Mouse (Mus musculus): ENCODE results near the gene Exd2. TPM values are rescaled to one million over a fixed set of nuclear protein-coding genes. Genes with fewer than 3 reads are reported as not detected.

Gene Exd2
- total RNA-seq, 2 experiments from 2014 or later = 9.9 to 11.1 TPM

DNA sequence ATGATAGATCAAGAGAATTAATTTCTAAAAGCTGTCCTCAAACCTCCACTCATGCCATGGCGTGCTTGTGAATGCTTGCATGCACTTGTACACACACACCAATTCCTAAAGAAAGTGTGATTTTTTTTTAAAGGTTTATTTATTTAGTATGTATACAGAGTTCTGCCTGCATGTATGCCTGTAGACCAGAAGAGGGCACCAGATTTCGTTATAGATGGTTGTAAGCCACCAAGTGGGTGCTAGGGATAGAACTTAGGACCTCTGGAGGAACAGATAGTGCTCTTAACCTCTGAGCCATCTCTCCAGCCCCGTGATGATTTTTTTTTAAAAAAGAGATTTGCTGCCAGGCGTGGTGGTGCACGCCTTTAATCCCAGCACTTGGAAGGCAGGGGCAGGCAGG lies 30.4 kb downstream of the Exd2 start:
- ATAC-seq (ENCODE audit: poor library complexity, severe bottlenecking) = no peak

GRCm38 (mm10) chr12:80495691-80496090 lies 32.8 kb downstream of the Exd2 start:
- ATAC-seq (ENCODE audit: poor library complexity, severe bottlenecking) = no peak

GRCm38 (mm10) chr12:80498356-80498755 lies 35.5 kb downstream of the Exd2 start:
- no peak for ATAC-seq (ENCODE audit: poor library complexity, severe bottlenecking)

- no peak for ATAC-seq (ENCODE audit: poor library complexity, severe bottlenecking)
These were observed 37.6 kb downstream of the Exd2 start for GRCm38 (mm10) chr12:80500506-80500905.

GRCm38 (mm10) chr12:80504718-80505117 lies 41.8 kb downstream of the Exd2 start:
- no peak for ATAC-seq (ENCODE audit: poor library complexity, severe bottlenecking)

DNA sequence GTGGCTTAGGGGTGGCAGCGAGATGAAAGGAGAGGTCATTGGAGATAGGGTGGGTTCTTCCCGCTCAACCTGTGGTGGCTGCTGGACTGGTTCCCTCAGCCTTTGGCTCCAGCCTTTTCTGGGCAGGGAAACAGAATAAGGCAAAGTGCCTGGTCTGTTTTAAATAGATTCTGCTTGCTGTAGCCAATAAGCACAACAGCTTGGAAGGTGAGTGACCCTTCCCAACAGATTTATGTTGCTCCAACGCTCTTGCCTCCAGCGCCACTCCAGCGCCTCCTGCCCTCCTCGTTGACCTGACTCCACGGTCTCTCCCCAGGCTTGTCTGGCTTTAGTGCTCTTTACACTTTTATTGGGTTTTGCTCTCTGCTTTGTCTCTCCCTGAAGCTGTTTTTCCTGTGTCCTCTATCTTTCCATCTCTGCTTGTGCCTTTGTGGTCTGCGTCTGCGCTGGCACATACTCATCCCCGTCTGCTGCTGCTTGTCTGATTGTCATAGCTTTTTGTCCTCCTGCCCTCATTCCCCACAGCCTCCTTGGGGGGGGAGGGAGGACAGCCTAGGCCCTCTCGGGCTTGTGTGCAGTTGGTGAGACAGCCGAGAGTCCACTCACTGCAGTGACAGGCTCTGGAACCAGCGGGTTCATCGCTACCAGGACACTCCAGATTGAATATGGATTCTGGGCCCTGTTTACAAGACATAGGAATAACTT lies 44.3 kb downstream of the Exd2 start:
- ATAC-seq (ENCODE audit: poor library complexity, severe bottlenecking) = no peak

- ATAC-seq (ENCODE audit: poor library complexity, severe bottlenecking) = no peak
These were observed 55.1 kb downstream of the Exd2 start, which contains the start of gene Galnt16 for GRCm38 (mm10) chr12:80517977-80518376. TSS of gene Galnt16 (plus strand) at chr12:80518277.

- no peak for ATAC-seq (ENCODE audit: poor library complexity, severe bottlenecking)
These were observed 55.5 kb downstream of the Exd2 start for GRCm38 (mm10) chr12:80518393-80518756.

DNA sequence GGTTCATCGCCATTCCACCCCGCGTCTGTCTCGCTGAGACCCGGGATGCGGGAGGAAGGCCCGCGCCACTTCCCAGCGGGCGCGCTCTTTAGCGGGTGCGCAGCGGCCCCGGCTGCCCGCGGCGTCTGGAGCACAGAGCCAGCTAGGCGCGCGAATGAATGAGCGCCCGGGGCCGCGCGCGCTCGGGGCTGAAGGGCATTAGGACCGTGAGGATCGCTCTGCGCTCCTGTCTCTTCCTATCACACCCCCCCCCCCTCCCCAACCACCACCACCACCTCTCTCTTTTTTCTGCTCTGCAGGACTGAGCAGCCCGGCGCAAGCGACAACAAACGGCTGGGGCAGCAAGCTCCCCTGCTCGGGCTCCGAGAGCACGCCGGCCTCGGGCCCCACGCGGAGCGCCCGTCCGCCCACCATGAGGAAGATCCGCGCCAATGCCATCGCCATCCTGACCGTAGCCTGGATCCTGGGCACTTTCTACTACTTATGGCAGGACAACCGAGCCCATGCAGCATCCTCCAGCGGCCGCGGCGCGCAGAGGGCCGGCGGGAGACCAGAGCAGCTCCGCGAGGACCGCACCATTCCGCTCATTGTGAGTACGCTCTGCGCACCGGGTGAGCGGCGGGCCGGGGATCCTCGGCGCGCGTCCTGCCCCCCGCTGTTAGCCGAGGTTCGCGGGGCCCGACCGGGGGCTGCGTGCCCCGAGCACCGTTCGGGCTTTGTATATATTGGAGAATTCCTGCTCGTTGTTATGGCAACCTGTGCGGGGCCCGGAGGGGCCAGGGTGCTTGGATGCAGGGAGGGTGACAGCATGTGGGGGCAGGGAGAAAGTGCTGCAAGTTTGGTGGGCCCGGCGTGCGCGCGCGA lies 56.1 kb downstream of the Exd2 start:
- ATAC-seq (ENCODE audit: poor library complexity, severe bottlenecking) = no peak

- ATAC-seq (ENCODE audit: poor library complexity, severe bottlenecking) = no peak
These were observed 56.9 kb downstream of the Exd2 start for GRCm38 (mm10) chr12:80519621-80520332.

GRCm38 (mm10) chr12:80522006-80522405 lies 59.1 kb downstream of the Exd2 start:
- no peak for ATAC-seq (ENCODE audit: poor library complexity, severe bottlenecking)

GRCm38 (mm10) chr12:80524276-80524921 lies 61.5 kb downstream of the Exd2 start:
- ATAC-seq (ENCODE audit: poor library complexity, severe bottlenecking) = no peak

GRCm38 (mm10) chr12:80525513-80525912 lies 62.6 kb downstream of the Exd2 start:
- no peak for ATAC-seq (ENCODE audit: poor library complexity, severe bottlenecking)

GRCm38 (mm10) chr12:80526511-80526910 lies 63.6 kb downstream of the Exd2 start:
- ATAC-seq (ENCODE audit: poor library complexity, severe bottlenecking) = no peak

DNA sequence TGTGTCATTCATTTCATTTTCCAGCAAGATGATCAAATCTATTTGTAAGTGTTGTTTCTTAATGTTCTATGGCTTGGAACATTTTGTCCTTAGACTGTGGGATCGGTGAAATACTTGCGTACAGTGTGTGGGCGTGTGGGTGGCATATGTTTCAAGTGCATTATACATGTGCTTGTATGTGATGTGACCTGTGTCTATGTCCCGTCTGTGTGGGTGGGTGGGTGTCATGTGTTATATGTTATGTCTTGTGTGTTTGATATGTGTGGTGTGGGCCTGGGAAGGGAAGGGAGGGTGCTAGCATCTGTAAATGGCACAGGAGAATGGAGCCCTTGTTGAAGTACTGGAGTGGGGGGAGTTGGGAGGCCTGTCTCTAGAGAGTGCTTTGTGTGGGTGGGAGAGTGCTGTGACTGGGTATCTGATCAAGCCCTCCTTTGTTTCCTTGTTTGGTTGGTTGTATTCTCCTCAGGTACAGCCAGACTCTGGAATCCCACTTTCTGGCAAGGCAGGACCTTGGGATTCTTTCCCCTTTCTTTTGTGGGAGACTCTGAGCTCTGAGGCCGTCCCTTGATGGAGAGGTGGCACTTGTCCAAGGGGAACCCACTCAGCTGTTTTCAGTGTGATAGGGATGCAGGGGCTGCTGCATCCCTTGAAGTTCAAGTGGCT lies 65.0 kb downstream of the Exd2 start:
- no peak for ATAC-seq (ENCODE audit: poor library complexity, severe bottlenecking)

DNA sequence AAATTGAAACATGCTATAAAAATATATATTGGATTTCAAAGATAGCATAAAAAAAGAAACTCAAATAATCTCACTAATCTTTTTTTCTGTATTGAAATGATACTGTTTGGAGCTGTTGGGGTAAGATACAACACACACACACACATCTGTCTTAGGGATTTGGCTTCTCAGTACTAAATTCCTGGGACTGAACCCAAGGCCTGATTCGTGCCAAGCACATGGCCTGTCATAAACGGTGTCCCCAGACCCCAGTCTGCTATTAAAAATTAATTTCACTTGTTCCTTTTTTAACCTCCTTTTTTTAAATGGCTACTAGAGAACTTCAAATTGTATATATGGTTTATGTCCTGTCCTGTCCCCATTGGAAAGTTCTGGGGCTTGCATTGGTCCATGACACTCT lies 67.2 kb downstream of the Exd2 start:
- no peak for ATAC-seq (ENCODE audit: poor library complexity, severe bottlenecking)

GRCm38 (mm10) chr12:80530630-80531029 lies 67.7 kb downstream of the Exd2 start:
- ATAC-seq (ENCODE audit: poor library complexity, severe bottlenecking) = no peak

- no peak for ATAC-seq (ENCODE audit: poor library complexity, severe bottlenecking)
These were observed 68.7 kb downstream of the Exd2 start for GRCm38 (mm10) chr12:80531585-80531984.

GRCm38 (mm10) chr12:80533876-80534275 lies 71.0 kb downstream of the Exd2 start:
- ATAC-seq (ENCODE audit: poor library complexity, severe bottlenecking) = no peak

DNA sequence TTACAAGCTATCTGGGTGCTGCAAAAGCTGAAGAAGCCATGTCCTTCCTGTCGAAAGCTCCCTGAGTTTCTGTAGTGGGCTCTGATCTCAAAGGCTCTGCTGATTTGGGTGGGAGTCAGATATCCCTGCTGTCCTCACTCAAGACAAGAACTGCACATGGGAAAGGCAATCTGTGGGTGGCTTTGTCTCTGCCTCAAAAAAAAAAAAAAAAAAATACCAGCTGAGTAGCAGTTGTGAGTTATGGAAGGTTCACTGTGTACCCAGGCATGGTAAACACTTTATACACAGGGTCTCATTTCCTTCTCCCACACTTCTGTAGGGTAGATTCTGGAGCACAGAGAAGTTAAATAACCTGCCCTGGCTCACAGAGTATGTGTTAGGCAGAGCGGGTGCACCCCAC lies 74.4 kb downstream of the Exd2 start:
- ATAC-seq (ENCODE audit: poor library complexity, severe bottlenecking) = no peak
